Mouse (Mus musculus) ES-E14 (cell line): ENCODE results near the gene Arf4. TPM values are rescaled to one million over a fixed set of nuclear protein-coding genes. Genes with fewer than 3 reads are reported as not detected.

Source experiments
- DNase-seq: peaks from one replicate; pipeline ENCODE4 v3.0.0-alpha.2; 2013; ENCODE audit warnings: low read depth, low spot score
- H3K27ac ChIP-seq: 2 replicates; pipeline ENCODE4 v1.5.1; 2012; ENCODE audit warnings: low read depth, mild to moderate bottlenecking, low read length, moderate library complexity, mixed read lengths; ENCODE audit not compliant: poor library complexity, insufficient read depth, severe bottlenecking
- H3K36me3 ChIP-seq: 2 replicates; pipeline ENCODE4 v1.6.1; 2012; ENCODE audit warnings: mild to moderate bottlenecking, low read length, moderate library complexity, mixed read lengths; ENCODE audit not compliant: control insufficient read depth, poor library complexity, insufficient read depth, severe bottlenecking
- H3K4me1 ChIP-seq, 2 experiments: fragments of 150-350 bp in 1 of 2; sonication (generic) in 1 of 2; 2 replicates each; pipeline ENCODE4 v1.6.1; 2012; ENCODE audit warnings: low read length in 2 of 2, mild to moderate bottlenecking in 1 of 2, mixed read lengths in 1 of 2; ENCODE audit not compliant: control insufficient read depth in 2 of 2, insufficient read depth in 2 of 2, poor library complexity in 1 of 2
- H3K4me3 ChIP-seq, 2 experiments: fragments of 150-350 bp in 1 of 2; sonication (generic) in 1 of 2; 2 replicates each; pipeline ENCODE4 v1.5.1; 2012; ENCODE audit warnings: low read length in 2 of 2, low read depth in 1 of 2, mild to moderate bottlenecking in 1 of 2, mixed read lengths in 1 of 2; ENCODE audit not compliant: insufficient read depth in 1 of 2, poor library complexity in 1 of 2, severe bottlenecking in 1 of 2
- H3K9ac ChIP-seq: 2 replicates; pipeline ENCODE4 v1.6.1; 2012; ENCODE audit warnings: low read depth, mild to moderate bottlenecking, low read length, mixed read lengths; ENCODE audit not compliant: poor library complexity, insufficient read depth, severe bottlenecking
- H3K9me3 ChIP-seq: fragments of 150-350 bp; sonication (generic); 2 replicates; pipeline ENCODE4 v1.6.1; 2012; ENCODE audit warnings: low read depth, mild to moderate bottlenecking, low read length; ENCODE audit not compliant: control insufficient read depth, insufficient read depth
- CHD2 ChIP-seq: IDR thresholded peaks from 2 replicates; pipeline ENCODE4 v1.6.1; 2014; ENCODE audit warnings: mild to moderate bottlenecking, low read depth, low read length, inconsistent platforms
- HCFC1 ChIP-seq: IDR thresholded peaks from 2 replicates; pipeline ENCODE4 v1.6.1; 2012; ENCODE audit warnings: low read length, inconsistent platforms, borderline replicate concordance; ENCODE audit not compliant: insufficient read depth
- MAFK ChIP-seq: IDR thresholded peaks from 2 replicates; pipeline ENCODE4 v1.6.1; 2014; ENCODE audit warnings: mild to moderate bottlenecking, low read depth, low read length, inconsistent platforms; ENCODE audit not compliant: insufficient read depth
- ZC3H11A ChIP-seq: IDR thresholded peaks from 2 replicates; pipeline ENCODE4 v1.6.1; 2012; ENCODE audit warnings: low read depth, mild to moderate bottlenecking, inconsistent platforms, low read length, borderline replicate concordance
- ZNF384 ChIP-seq: IDR thresholded peaks from 2 replicates; pipeline ENCODE4 v1.6.1; 2012; ENCODE audit warnings: low read depth, low read length, inconsistent platforms
- in situ Hi-C, 2 experiments: fragments of 600-800 bp; cut with MboI; formaldehyde crosslinking; loops; one replicate each; pipeline ENCODE4 v1.15.1; 2025; ENCODE audit warnings: low sequenced_read_pairs in 2 of 2, inconsistent platforms in 1 of 2; ENCODE audit not compliant: unreplicated experiment in 2 of 2
- total RNA-seq: library from RNA; depleted of rRNA; stranded (reverse); fragments of 300-350 nt; gene quantifications from 2 replicates; pipeline ENCODE4 v1.2.3, GENCODE M21; 2012

Arf4 gene
- total RNA-seq, 1 experiment = 80.5 TPM

DNA sequence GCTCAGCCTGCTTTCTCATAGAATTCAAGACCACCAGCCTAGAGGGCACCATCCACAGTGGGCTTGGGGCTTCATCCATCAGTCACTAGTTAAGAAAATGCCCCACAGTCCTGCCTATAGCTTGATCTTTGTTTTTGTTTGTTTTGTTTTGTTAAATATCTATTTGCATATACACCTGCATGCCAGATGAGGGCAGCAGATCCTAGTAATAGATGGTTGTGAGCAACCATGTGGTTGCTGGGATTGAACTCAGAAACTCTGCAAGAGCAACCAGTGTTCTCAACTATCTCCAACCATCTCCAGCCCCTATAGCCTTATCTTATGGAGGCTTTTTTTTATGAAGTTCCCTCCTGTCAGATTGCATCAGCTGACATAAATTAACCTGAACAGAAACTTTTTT, 14.0 kb downstream of the Arf4 start:
- Histone ChIP-seq H3K4me1 (0 out of 4 replicates have a peak, but pooled peaks cover 0 to 1% of the 10 kb centered on the region in 2 experiments), H3K9me3 (no peaks in the 10 kb centered on the region), H3K4me3 (no peak overlapping the region), H3K9ac (no peak overlapping the region), H3K36me3 (peaks cover 3% of the 10 kb centered on the region), H3K27ac (no peak overlapping the region)
- in situ Hi-C loops = no loop called here
- DNase-seq = no peak
- TF ChIP-seq CHD2 = no peak

DNA sequence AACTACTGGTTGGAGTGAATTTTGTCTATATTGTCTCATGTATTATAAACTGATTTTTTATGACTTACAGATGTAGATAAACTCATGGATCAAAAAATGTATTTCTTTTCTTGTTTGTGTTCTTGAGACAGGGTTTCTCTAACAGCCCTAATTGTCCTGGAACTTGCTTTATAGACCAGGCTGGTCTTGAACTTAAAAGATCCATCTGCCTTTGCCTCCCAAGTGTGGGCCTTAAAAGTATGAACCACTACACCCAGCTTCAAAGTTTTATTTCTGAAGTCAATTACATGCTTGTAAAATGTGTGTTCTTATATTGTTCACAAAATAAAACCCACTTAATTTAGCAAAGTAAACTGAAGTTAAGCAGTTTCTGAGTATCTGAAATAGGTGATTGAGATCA, 20.3 kb downstream of the Arf4 start:
- in situ Hi-C loops = no loop called here
- Histone ChIP-seq H3K36me3 (peaks cover 5% of the 10 kb centered on the region), H3K9ac (no peak overlapping the region), H3K27ac (no peak overlapping the region), H3K4me3 (no peak overlapping the region), H3K4me1 (no peaks in the 10 kb centered on the region), H3K9me3 (no peaks in the 10 kb centered on the region)
- TF ChIP-seq ZC3H11A (no peak), ZNF384 (no peak), MAFK (no peak), HCFC1 (no peak), CHD2 (no peak)
- no peak for DNase-seq

DNA sequence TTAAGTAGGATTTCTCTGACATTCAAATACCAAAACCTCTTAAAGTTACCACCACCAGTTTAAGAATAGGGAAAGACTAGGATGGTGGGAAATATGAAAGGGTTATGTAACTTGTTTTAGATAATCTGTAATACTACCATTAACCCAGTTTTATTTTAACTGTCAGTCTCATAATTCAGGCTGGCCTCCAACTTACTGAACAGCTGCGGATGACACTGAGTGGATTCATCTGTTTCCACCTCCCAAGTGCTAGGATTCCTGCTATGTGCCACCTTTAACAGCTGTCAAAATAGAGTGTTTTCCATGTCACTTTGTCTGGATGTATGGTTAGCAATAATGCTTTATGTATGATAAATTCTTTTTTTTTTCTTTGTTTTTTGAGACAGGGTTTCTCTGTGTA, 22.4 kb downstream of the Arf4 start:
- Histone ChIP-seq H3K4me3 (no peak overlapping the region), H3K4me1 (no peaks in the 10 kb centered on the region), H3K9me3 (no peaks in the 10 kb centered on the region), H3K36me3 (peaks cover 7% of the 10 kb centered on the region), H3K27ac (no peak overlapping the region), H3K9ac (no peak overlapping the region)
- no peak for TF ChIP-seq ZNF384
- no peak for TF ChIP-seq MAFK
- TF ChIP-seq CHD2 = no peak
- TF ChIP-seq ZC3H11A = no peak
- no peak for DNase-seq
- in situ Hi-C loops = no loop called here

DNA sequence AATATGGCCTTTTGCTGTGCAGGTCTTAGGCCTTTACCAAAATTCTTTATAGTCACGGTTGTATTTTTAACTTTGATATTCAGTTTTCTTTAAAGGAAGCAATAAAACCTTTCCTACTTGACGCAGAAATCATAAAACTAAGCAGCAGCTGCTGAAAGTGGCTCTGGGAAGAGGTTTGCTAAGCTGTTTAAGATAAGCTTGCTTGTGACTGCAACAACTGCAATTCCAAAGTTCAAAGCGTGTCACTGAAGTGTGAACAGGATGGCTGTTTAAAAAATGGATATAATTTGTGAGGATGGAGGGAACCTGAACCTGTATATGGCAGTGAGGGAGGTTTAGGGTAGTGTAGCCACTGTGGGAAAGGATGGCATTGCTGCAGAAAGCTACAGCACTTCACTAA, 24.1 kb downstream of the Arf4 start:
- in situ Hi-C loops = no loop called here
- peaks cover 9% of the 10 kb centered on the region for H3K36me3 ChIP-seq
- H3K4me3 ChIP-seq = no peak overlapping the region

DNA sequence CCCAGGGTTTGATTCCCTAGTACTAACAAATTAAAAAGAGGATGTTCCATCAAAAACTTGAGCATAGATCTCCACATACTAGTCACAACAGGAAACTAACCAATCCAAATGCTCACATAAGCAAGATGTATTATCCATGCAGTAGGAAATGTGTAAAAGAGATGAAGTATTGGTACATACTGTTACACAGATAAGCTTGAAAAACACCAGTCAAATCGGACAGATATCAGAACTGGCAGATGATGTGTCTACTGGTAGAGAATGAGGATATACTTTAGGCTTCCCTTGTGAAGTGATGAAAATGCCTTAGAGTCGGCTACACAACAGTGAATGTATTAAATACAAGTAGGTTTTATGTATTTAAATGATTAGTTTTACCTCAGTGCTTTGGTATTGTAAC, 24.6 kb downstream of the Arf4 start:
- Histone ChIP-seq H3K9ac (no peak overlapping the region), H3K4me3 (no peak overlapping the region), H3K4me1 (no peaks in the 10 kb centered on the region), H3K27ac (no peak overlapping the region), H3K36me3 (peaks cover 8% of the 10 kb centered on the region), H3K9me3 (no peaks in the 10 kb centered on the region)
- in situ Hi-C loops = no loop called here
- TF ChIP-seq MAFK (no peak), CHD2 (no peak), HCFC1 (no peak), ZC3H11A (no peak), ZNF384 (no peak)
- DNase-seq = no peak

More for the DNA sequence above, 24.1 kb downstream of the Arf4 start:
- Histone ChIP-seq H3K4me1 (no peaks in the 10 kb centered on the region), H3K9ac (no peak overlapping the region), H3K27ac (no peak overlapping the region), H3K9me3 (no peaks in the 10 kb centered on the region)
- TF ChIP-seq HCFC1 (no peak), ZC3H11A (no peak)
- DNase-seq = no peak
